Mouse (Mus musculus) cortical plate, adult 2 months (tissue): ENCODE data around the gene Sprr2a3.
"Not testable (repeated sequence)": the region's sequence is repeated elsewhere in the genome, so short reads cannot be mapped to it uniquely, and the experiment has no call there.

ENCODE experiments used
- CTCF ChIP-seq: fragments of 200-500 bp; IDR thresholded peaks from 2 replicates; pipeline ENCODE4 v1.5.1; 2011; ENCODE audit warnings: mild to moderate bottlenecking, control low read depth, low read length; ENCODE audit not compliant: insufficient read depth; ENCODE audit errors: extremely low read depth
- POLR2A ChIP-seq: fragments of 200-500 bp; IDR thresholded peaks from 2 replicates; pipeline ENCODE4 v1.6.1; 2011; ENCODE audit warnings: mild to moderate bottlenecking, low read length, control low read depth; ENCODE audit not compliant: insufficient read depth; ENCODE audit errors: extremely low read depth

GRCm38 (mm10) chr3:92248494-92248893, 36.7 kb upstream of the Sprr2a3 start:
- TF ChIP-seq POLR2A, CTCF: not testable (repeated sequence)
